Mouse (Mus musculus) kidney, adult 2 months (tissue): ENCODE results near the gene Syne4. TPM values are rescaled to one million over a fixed set of nuclear protein-coding genes. Genes with fewer than 3 reads are reported as not detected.

Experiments
- DNase-seq: peaks from one replicate; pipeline ENCODE4 v3.0.0; 2021
- H3K27ac ChIP-seq: fragments of 200-500 bp; 2 replicates; pipeline ENCODE4 v1.5.1; 2012; ENCODE audit warnings: low read depth, low read length, control low read depth, inconsistent platforms; ENCODE audit not compliant: insufficient read depth
- H3K27me3 ChIP-seq: fragments of 200-500 bp; replicated peaks from 2 replicates; pipeline ENCODE4 v1.6.1; 2012; ENCODE audit warnings: mild to moderate bottlenecking, moderate library complexity, low read length, inconsistent platforms; ENCODE audit not compliant: control insufficient read depth, insufficient read depth
- H3K36me3 ChIP-seq: fragments of 200-500 bp; 2 replicates; pipeline ENCODE4 v1.6.1; 2012; ENCODE audit warnings: mild to moderate bottlenecking, moderate library complexity, low read length, inconsistent platforms; ENCODE audit not compliant: control insufficient read depth, insufficient read depth
- H3K4me1 ChIP-seq: fragments of 200-500 bp; 2 replicates; pipeline ENCODE4 v1.6.1; 2011; ENCODE audit warnings: low read length; ENCODE audit not compliant: control insufficient read depth, insufficient read depth
- H3K4me3 ChIP-seq: fragments of 200-500 bp; 2 replicates; pipeline ENCODE4 v1.5.1; 2011; ENCODE audit warnings: mild to moderate bottlenecking, low read depth, low read length, control low read depth; ENCODE audit not compliant: insufficient read depth
- CTCF ChIP-seq: fragments of 200-500 bp; conservative IDR thresholded peaks from 2 replicates; pipeline ENCODE4 v1.5.1; 2011; ENCODE audit warnings: low read depth, mild to moderate bottlenecking, control low read depth, low read length, moderate library complexity, mixed read lengths; ENCODE audit not compliant: insufficient read depth, insufficient read length
- POLR2A ChIP-seq: fragments of 200-500 bp; IDR thresholded peaks from one replicate; pipeline ENCODE4 v1.6.1; 2011; ENCODE audit warnings: low read depth, low read length, control low read depth
- WGBS: fragments of 180-500 bp; shearing (Covaris S2); methylation state at CpG from one replicate; pipeline ENCODE4 v1.1.7; 2018; 5-methylcytosine and 5-hydroxymethylcytosine counted together
- polyA plus RNA-seq: library from polyadenylated mRNA; depleted of rRNA; stranded (reverse); fragments of >200 nt; gene quantifications from 2 replicates; pipeline ENCODE4 v1.2.3, GENCODE M21; 2012; rRNA removed

The Syne4 gene
- polyA plus RNA-seq, 1 experiment, result 162 TPM

- peak; percentile 39 for DNase-seq
- no peak within 1 kb of the TSS for H3K27ac ChIP-seq
Measured at GRCm38 (mm10) chr7:30362652-30363343, 48.2 kb downstream of the Syne4 start, which contains the start of gene Lrfn3. Gene Lrfn3 (minus strand): TSS chr7:30362772.

GRCm38 (mm10) chr7:30363344-30363738, 48.7 kb downstream of the Syne4 start:
- H3K36me3 ChIP-seq, result no peaks in the 10 kb centered on the region
- peaks cover 5% of the 10 kb centered on the region; the same call in 1 of the 2 replicates for H3K4me1 ChIP-seq
- H3K27ac ChIP-seq, result no peak overlapping the region
- no peak for DNase-seq
- no peaks in the 10 kb centered on the region for H3K27me3 ChIP-seq
- H3K4me3 ChIP-seq, result peak overlapping the region; percentile 70; the same call in 1 of the 2 replicates
- WGBS, result 42% methylated on average over 6 of the region's 6 CpGs
- no peak for TF ChIP-seq CTCF
- no peak for TF ChIP-seq POLR2A

More at GRCm38 (mm10) chr7:30362652-30363343, 48.2 kb downstream of the Syne4 start, which contains the start of gene Lrfn3:
- Histone ChIP-seq H3K27me3 (no peaks in the 10 kb centered on the region), H3K4me3 (peak within 1 kb of the TSS; percentile 70), H3K36me3 (no peaks in the 10 kb centered on the region), H3K4me1 (peaks cover 5% of the 10 kb centered on the region; the same call in 1 of the 2 replicates)
- 2% methylated on average over 50 of the region's 55 CpGs for WGBS
- TF ChIP-seq POLR2A, result no peak
- no peak for TF ChIP-seq CTCF

- DNase-seq, result no peak
- WGBS, result 78% methylated on average over 2 of the region's 2 CpGs
- Histone ChIP-seq H3K27ac (no peak overlapping the region), H3K36me3 (no peaks in the 10 kb centered on the region), H3K4me3 (no peak overlapping the region), H3K4me1 (no peaks in the 10 kb centered on the region), H3K27me3 (no peaks in the 10 kb centered on the region)
- TF ChIP-seq POLR2A (no peak), CTCF (no peak)
Measured at GRCm38 (mm10) chr7:30367466-30367865, 52.9 kb downstream of the Syne4 start.

Other genes starting within 250 kb of the Syne4 start
- gene Zfp82, start 241.9 kb upstream of the Syne4 start, polyA plus RNA-seq, result 0.29 and 0.42 TPM in 2 replicates
- gene Gm26920, start 224.4 kb upstream of the Syne4 start, polyA plus RNA-seq, result 0.07 TPM in 1 of 2 replicates, not detected in the other
- gene Zfp566, start 224.3 kb upstream of the Syne4 start, polyA plus RNA-seq, result 1.4 and 2.1 TPM in 2 replicates
- gene Zfp260, start 220.0 kb upstream of the Syne4 start, polyA plus RNA-seq, result 13.2 and 18.1 TPM in 2 replicates
- 0.64 and 1.4 TPM in 2 replicates for gene Zfp382, start 192.9 kb upstream of the Syne4 start, polyA plus RNA-seq
- gene Zfp146, start 145.1 kb upstream of the Syne4 start, polyA plus RNA-seq, result 11.1 and 11.8 TPM in 2 replicates
- 76.0 and 141 TPM in 2 replicates for gene Cox7a1, start 130.7 kb upstream of the Syne4 start, polyA plus RNA-seq
- 724 and 781 TPM in 2 replicates for gene Capns1, start 116.0 kb upstream of the Syne4 start, polyA plus RNA-seq
- 187 and 196 TPM in 2 replicates for gene Polr2i, start 82.9 kb upstream of the Syne4 start, polyA plus RNA-seq
- gene Tbcb, start 82.5 kb upstream of the Syne4 start, polyA plus RNA-seq, result 51.8 and 72.2 TPM in 2 replicates
- 0.19 and 0.27 TPM in 2 replicates for gene Ovol3, start 79.1 kb upstream of the Syne4 start, polyA plus RNA-seq
- gene Thap8, start 34.7 kb upstream of the Syne4 start, polyA plus RNA-seq, result 0.11 TPM in 1 of 2 replicates, not detected in the other
- 5.8 and 7.2 TPM in 2 replicates for gene Wdr62, start 34.4 kb upstream of the Syne4 start, polyA plus RNA-seq
- gene Clip3, start 23.1 kb upstream of the Syne4 start, polyA plus RNA-seq, result 4.2 and 4.9 TPM in 2 replicates
- gene Alkbh6, start 6.1 kb upstream of the Syne4 start, polyA plus RNA-seq, result 99.0 and 122 TPM in 2 replicates
- gene E130208F15Rik, start 6.9 kb downstream of the Syne4 start, polyA plus RNA-seq, result 0.42 and 1.1 TPM in 2 replicates
- 26.4 and 27.3 TPM in 2 replicates for gene Sdhaf1, start 9.1 kb downstream of the Syne4 start, polyA plus RNA-seq
- 9.6 and 11.6 TPM in 2 replicates for gene Lrfn3, start 48.0 kb downstream of the Syne4 start, polyA plus RNA-seq
- gene Tyrobp, start 99.0 kb downstream of the Syne4 start, polyA plus RNA-seq, result 51.3 and 83.0 TPM in 2 replicates
- 3.7 and 12.0 TPM in 2 replicates for gene Hcst, start 105.0 kb downstream of the Syne4 start, polyA plus RNA-seq
- 1.8 and 3.1 TPM in 2 replicates for gene Nfkbid, start 106.9 kb downstream of the Syne4 start, polyA plus RNA-seq
- gene Aplp1, start 130.7 kb downstream of the Syne4 start, polyA plus RNA-seq, result 13.0 and 14.2 TPM in 2 replicates
- gene Kirrel2, start 142.9 kb downstream of the Syne4 start, polyA plus RNA-seq, result 0.30 and 0.33 TPM in 2 replicates
- 39.9 and 41.1 TPM in 2 replicates for gene Nphs1, start 143.5 kb downstream of the Syne4 start, polyA plus RNA-seq
- gene Prodh2, start 178.8 kb downstream of the Syne4 start, polyA plus RNA-seq, result 218 and 246 TPM in 2 replicates
- 7.4 and 7.8 TPM in 2 replicates for gene Arhgap33, start 220.3 kb downstream of the Syne4 start, polyA plus RNA-seq
- gene Hspb6, start 237.4 kb downstream of the Syne4 start, polyA plus RNA-seq, result 21.6 and 50.4 TPM in 2 replicates
- gene Proser3, start 237.5 kb downstream of the Syne4 start, polyA plus RNA-seq, result 7.1 and 8.5 TPM in 2 replicates
- gene Lin37, start 245.0 kb downstream of the Syne4 start, polyA plus RNA-seq, result 29.0 and 33.8 TPM in 2 replicates
- 47.9 and 54.5 TPM in 2 replicates for gene U2af1l4, start 248.5 kb downstream of the Syne4 start, polyA plus RNA-seq
- gene Gm49396, start 248.5 kb downstream of the Syne4 start, polyA plus RNA-seq, result 1.5 and 1.9 TPM in 2 replicates
- gene Psenen, start 248.8 kb downstream of the Syne4 start, polyA plus RNA-seq, result 168 and 223 TPM in 2 replicates